Mouse (Mus musculus) spleen, adult 2 months (tissue): Measurements from ENCODE around the gene Gm20517. TPM values are rescaled to one million over a fixed set of nuclear protein-coding genes. Genes with fewer than 3 reads are reported as not detected.

ENCODE experiments used
- DNase-seq, 2 experiments: peaks; one replicate each; pipeline versions ENCODE4 v3.0.0 to v3.0.0-alpha.2; 2012 to 2021; ENCODE audit warnings: low spot score in 2 of 2, low read depth in 1 of 2
- H3K27ac ChIP-seq: fragments of 200-500 bp; 2 replicates; pipeline ENCODE4 v1.5.1; 2012; ENCODE audit warnings: low read length, inconsistent platforms; ENCODE audit not compliant: insufficient read depth
- H3K27me3 ChIP-seq: fragments of 200-500 bp; 2 replicates; pipeline ENCODE4 v1.6.1; 2012; ENCODE audit warnings: mild to moderate bottlenecking, moderate library complexity, low read length, inconsistent platforms; ENCODE audit not compliant: control insufficient read depth, insufficient read depth
- H3K36me3 ChIP-seq: fragments of 200-500 bp; 2 replicates; pipeline ENCODE4 v1.6.1; 2012; ENCODE audit warnings: mild to moderate bottlenecking, low read length, inconsistent platforms; ENCODE audit not compliant: control insufficient read depth, insufficient read depth
- H3K4me1 ChIP-seq: fragments of 200-500 bp; 2 replicates; pipeline ENCODE4 v1.6.1; 2011; ENCODE audit warnings: inconsistent platforms; ENCODE audit not compliant: control insufficient read depth, insufficient read depth, insufficient read length
- H3K4me3 ChIP-seq: fragments of 200-500 bp; 2 replicates; pipeline ENCODE4 v1.5.1; 2011; ENCODE audit warnings: mild to moderate bottlenecking, inconsistent platforms; ENCODE audit not compliant: insufficient read depth, insufficient read length; ENCODE audit errors: extremely low read depth
- CTCF ChIP-seq: fragments of 200-500 bp; IDR thresholded peaks from 2 replicates; pipeline ENCODE4 v1.5.1; 2011; ENCODE audit warnings: mild to moderate bottlenecking, inconsistent platforms; ENCODE audit not compliant: insufficient read depth, insufficient read length, insufficient replicate concordance; ENCODE audit errors: extremely low read depth
- POLR2A ChIP-seq: fragments of 200-500 bp; IDR thresholded peaks from 2 replicates; pipeline ENCODE4 v1.6.1; 2011; ENCODE audit warnings: low read depth, low read length, inconsistent platforms
- WGBS: fragments of 180-500 bp; shearing (Covaris S2); methylation state at CpG from one replicate; pipeline ENCODE4 v1.1.7; 2018; 5-methylcytosine and 5-hydroxymethylcytosine counted together
- polyA plus RNA-seq: library from polyadenylated mRNA; depleted of rRNA; stranded (reverse); fragments of >200 nt; gene quantifications from 2 replicates; pipeline ENCODE4 v1.2.3, GENCODE M21; 2012

Gene Gm20517
- polyA plus RNA-seq, 1 experiment, result 0.39 TPM

DNA sequence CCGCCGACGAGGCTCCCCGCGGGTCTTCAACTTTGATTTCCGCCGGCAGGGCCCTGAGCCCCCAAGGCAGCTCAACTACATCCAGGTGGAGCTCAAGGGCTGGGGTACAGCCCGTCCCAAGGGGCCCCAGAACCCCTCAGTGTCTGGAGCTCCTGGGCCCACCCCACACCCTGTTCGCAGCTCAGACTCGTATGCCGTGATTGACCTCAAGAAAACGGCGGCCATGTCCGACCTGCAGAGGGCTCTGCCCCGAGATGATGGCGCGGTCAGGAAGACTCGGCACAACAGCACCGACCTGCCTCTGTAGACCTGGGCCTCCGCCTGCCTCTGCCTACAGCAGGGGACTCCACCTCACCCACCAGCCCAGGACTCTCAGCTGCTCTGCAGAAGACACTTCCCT lies 92.2 kb downstream of the Gm20517 start:
- Histone ChIP-seq H3K27ac (no peak overlapping the region), H3K4me3 (no peak overlapping the region), H3K36me3 (no peaks in the 10 kb centered on the region), H3K4me1 (no peaks in the 10 kb centered on the region), H3K27me3 (no peaks in the 10 kb centered on the region)
- 69% methylated on average over 20 of the region's 20 CpGs for WGBS
- DNase-seq, result no peak
- no peak for TF ChIP-seq CTCF
- TF ChIP-seq POLR2A, result no peak

- WGBS, result 78% methylated on average over 4 of the region's 4 CpGs
- DNase-seq, result no peak
- no peaks in the 10 kb centered on the region for H3K4me1 ChIP-seq
- no peak overlapping the region for H3K4me3 ChIP-seq
- no peaks in the 10 kb centered on the region for H3K36me3 ChIP-seq
- TF ChIP-seq CTCF, result no peak
- TF ChIP-seq POLR2A, result no peak
- no peak overlapping the region for H3K27ac ChIP-seq
- no peaks in the 10 kb centered on the region for H3K27me3 ChIP-seq
Measured at GRCm38 (mm10) chr17:47704692-47705091, 93.3 kb downstream of the Gm20517 start.

- no peak overlapping the region for H3K27ac ChIP-seq
- H3K36me3 ChIP-seq, result no peaks in the 10 kb centered on the region
- H3K4me1 ChIP-seq, result no peaks in the 10 kb centered on the region
- no peak for TF ChIP-seq CTCF
- TF ChIP-seq POLR2A, result no peak
- no peaks in the 10 kb centered on the region for H3K27me3 ChIP-seq
- H3K4me3 ChIP-seq, result no peak overlapping the region
- WGBS, result 96% methylated on average over 1 of the region's 1 CpGs
- no peak for DNase-seq
Measured at GRCm38 (mm10) chr17:47706196-47706595, 94.8 kb downstream of the Gm20517 start.

- WGBS, result 87% methylated on average over 3 of the region's 3 CpGs
- TF ChIP-seq CTCF, result no peak
- no peak for TF ChIP-seq POLR2A
- H3K27me3 ChIP-seq, result no peaks in the 10 kb centered on the region
- H3K4me3 ChIP-seq, result no peak overlapping the region
- H3K4me1 ChIP-seq, result no peaks in the 10 kb centered on the region
- H3K36me3 ChIP-seq, result no peaks in the 10 kb centered on the region
- DNase-seq, result no peak
- H3K27ac ChIP-seq, result no peak overlapping the region
Measured at GRCm38 (mm10) chr17:47707961-47708360, 96.6 kb downstream of the Gm20517 start.

GRCm38 (mm10) chr17:47708972-47709371 lies 97.6 kb downstream of the Gm20517 start:
- DNase-seq, result no peak
- TF ChIP-seq CTCF (no peak), POLR2A (no peak)
- Histone ChIP-seq H3K4me1 (no peaks in the 10 kb centered on the region), H3K4me3 (no peak overlapping the region), H3K36me3 (no peaks in the 10 kb centered on the region), H3K27ac (no peak overlapping the region), H3K27me3 (no peaks in the 10 kb centered on the region)
- WGBS, result 88% methylated on average over 4 of the region's 4 CpGs

DNA sequence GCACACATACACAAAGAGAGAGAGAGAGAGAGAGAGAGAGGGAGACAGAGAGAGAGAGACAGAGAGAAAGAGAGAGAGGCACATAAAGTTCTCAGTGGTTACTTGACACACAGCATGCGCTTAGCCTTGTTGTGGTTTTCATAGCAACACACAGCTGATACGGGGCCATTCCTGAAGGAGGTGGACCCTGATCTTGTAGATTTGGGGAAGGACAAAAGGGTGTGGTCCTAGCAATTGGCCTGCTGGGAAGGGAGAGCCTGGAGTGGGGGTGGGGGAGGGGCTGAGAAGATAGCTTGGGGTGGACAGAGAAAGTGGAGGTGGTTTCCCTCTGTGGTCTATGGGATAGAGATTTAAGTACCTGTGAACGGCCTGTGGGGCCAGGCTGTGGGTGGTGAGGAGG lies 98.6 kb downstream of the Gm20517 start:
- TF ChIP-seq CTCF (no peak), POLR2A (no peak)
- DNase-seq, result no peak
- Histone ChIP-seq H3K36me3 (no peaks in the 10 kb centered on the region), H3K4me3 (no peak overlapping the region), H3K27ac (no peak overlapping the region), H3K27me3 (no peaks in the 10 kb centered on the region), H3K4me1 (no peaks in the 10 kb centered on the region)
- WGBS, result 57% methylated on average over 3 of the region's 3 CpGs

DNA sequence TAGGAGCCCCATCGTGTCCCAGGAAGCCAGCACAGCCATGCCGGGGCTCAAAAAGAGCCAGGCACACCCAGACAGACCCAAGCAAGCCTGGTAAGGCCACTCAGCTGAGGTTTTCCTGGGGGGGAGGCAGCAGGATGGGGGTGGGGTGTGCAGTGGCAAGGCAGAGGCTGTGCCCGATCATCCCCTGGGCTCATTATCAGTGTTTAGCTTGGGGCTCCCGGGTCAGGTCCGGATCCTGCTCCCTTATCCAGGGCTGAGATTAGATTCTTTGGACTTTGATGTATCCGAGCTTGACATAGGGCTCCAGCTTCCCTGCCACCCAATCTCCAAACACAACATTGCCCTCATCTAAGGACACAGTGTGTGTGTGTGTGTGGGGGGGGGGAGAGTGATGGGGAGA lies 100.5 kb downstream of the Gm20517 start:
- TF ChIP-seq POLR2A (no peak), CTCF (no peak)
- no peak for DNase-seq
- Histone ChIP-seq H3K27ac (no peak overlapping the region), H3K4me1 (no peaks in the 10 kb centered on the region), H3K4me3 (no peak overlapping the region), H3K36me3 (no peaks in the 10 kb centered on the region), H3K27me3 (no peaks in the 10 kb centered on the region)
- WGBS, result 81% methylated on average over 6 of the region's 6 CpGs
